Mouse (Mus musculus) MEL (cell line): ENCODE data around the gene Slc30a4.

Experiments used
- BHLHE40 ChIP-seq: IDR thresholded peaks from 2 replicates; pipeline ENCODE4 v1.6.1; 2012; ENCODE audit warnings: low read depth, mild to moderate bottlenecking, inconsistent platforms, low read length, improper control_type of control experiment, borderline replicate concordance
- CHD1 ChIP-seq: IDR thresholded peaks from 2 replicates; pipeline ENCODE4 v1.6.1; 2012; ENCODE audit warnings: low read depth, mild to moderate bottlenecking, inconsistent platforms, low read length, improper control_type of control experiment
- CTCF ChIP-seq, 3 experiments: IDR thresholded peaks in 2 of 3; conservative IDR thresholded peaks in 1 of 3; 2 replicates each; pipeline ENCODE4 v1.5.1; 2011 to 2012; ENCODE audit warnings: low read length in 3 of 3, low read depth in 2 of 3, mild to moderate bottlenecking in 2 of 3, improper control_type of control experiment in 1 of 3, inconsistent platforms in 1 of 3, mixed read lengths in 1 of 3, moderate library complexity in 1 of 3; ENCODE audit not compliant: control insufficient read depth in 1 of 3, insufficient read depth in 1 of 3, poor library complexity in 1 of 3, severe bottlenecking in 1 of 3
- ELF1 ChIP-seq: IDR thresholded peaks from 2 replicates; pipeline ENCODE4 v1.6.1; 2014; ENCODE audit warnings: low read depth, mild to moderate bottlenecking, inconsistent platforms, low read length, improper control_type of control experiment, moderate library complexity
- NELFE ChIP-seq: IDR thresholded peaks from 2 replicates; pipeline ENCODE4 v1.6.1; 2011; ENCODE audit warnings: low read depth, low read length, improper control_type of control experiment
- RAD21 ChIP-seq: IDR thresholded peaks from 2 replicates; pipeline ENCODE4 v1.6.1; 2011; ENCODE audit warnings: mild to moderate bottlenecking, low read depth, low read length, improper control_type of control experiment

DNA sequence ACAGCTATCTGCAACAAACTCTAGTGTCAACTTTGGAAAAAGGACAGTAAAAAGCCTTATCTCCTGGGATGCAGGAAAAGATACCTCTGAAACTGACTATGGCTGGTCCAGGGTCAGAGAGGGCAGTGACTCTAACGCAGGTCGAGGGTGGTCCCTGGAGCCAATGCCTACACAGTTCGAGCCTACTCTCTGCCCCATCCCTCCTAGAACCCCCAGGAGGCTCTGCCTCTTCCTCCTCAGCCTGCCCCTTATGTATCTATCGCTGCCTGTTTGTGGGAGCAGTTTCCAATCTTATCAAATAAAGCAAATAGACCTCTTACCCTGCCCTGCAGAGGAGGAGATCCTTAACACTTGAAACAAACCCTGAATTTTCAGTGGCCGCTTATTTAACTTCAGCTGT, 63.8 kb downstream of the Slc30a4 start:
- no peak for TF ChIP-seq NELFE
- no peak for TF ChIP-seq RAD21
- no peak for TF ChIP-seq CHD1
- no peak for TF ChIP-seq ELF1
- TF ChIP-seq BHLHE40: no peak
- no peak for TF ChIP-seq CTCF (IDR thresholded peaks at IDR 0.05 in 2 of 3, conservative IDR thresholded peaks at IDR 0.05 in 1 of 3; ENCODE audit: control insufficient read depth in 1 of 3, insufficient read depth in 1 of 3, low read depth in 2 of 3, low read length in 3 of 3, poor library complexity in 1 of 3, severe bottlenecking in 1 of 3)
